In genomic region chr5:107233366-107234354, GRCm38 (mm10) we compare ENCODE assay signal across 8 mouse cellular contexts. TPM values are rescaled to one million over a fixed set of nuclear protein-coding genes. Genes with fewer than 3 reads are reported as not detected.
DNase-seq lines count a peak whose midpoint lies in the region; ATAC-seq and TF ChIP-seq lines count a peak whose summit lies in the region.

No protein-coding gene starts in this region.

- H3K9ac ChIP-seq in liver, embryonic 15.5 days, result peak overlapping the region; percentile 25; the same call in 1 of the 2 replicates
- H3K9ac ChIP-seq in midbrain, embryonic 15.5 days, result no peak overlapping the region

- 0 out of 2 replicates have a peak overlapping the region, but pooled peaks have one; percentile 22 for H3K27ac ChIP-seq in embryonic fibroblast, embryonic 13.5 days (ENCODE audit: insufficient read depth, low read length)
- H3K27ac ChIP-seq in liver, embryonic 15.5 days (replicated peaks), result peak overlapping the region; percentile 59
- no peak overlapping the region for H3K27ac ChIP-seq in midbrain, embryonic 15.5 days

- no peak overlapping the region for H3K4me3 ChIP-seq in embryonic fibroblast, embryonic 13.5 days (ENCODE audit: insufficient read depth, low read length)
- no peak overlapping the region; the same call in 1 of the 2 replicates for H3K4me3 ChIP-seq in liver, embryonic 15.5 days (replicated peaks)
- H3K4me3 ChIP-seq in midbrain, embryonic 15.5 days, result no peak overlapping the region

- 33% methylated on average over 14 of the region's 14 CpGs for WGBS in liver, embryonic 15.5 days (ENCODE audit: insufficient replicate concordance)
- WGBS in midbrain, embryonic 15.5 days, result 70% methylated on average over 14 of the region's 14 CpGs

- peak overlapping the region; percentile 61 for H3K4me2 ChIP-seq in liver, embryonic 15.5 days
- no peak overlapping the region for H3K4me2 ChIP-seq in midbrain, embryonic 15.5 days

- peak; percentile 80 for DNase-seq in adrenal gland, postnatal 10 days
- DNase-seq in kidney, adult 18-20 months, result peak; percentile 58
- no peak for DNase-seq in right cerebral cortex, adult 2 months (ENCODE audit: low spot score in 2 of 2)

- TF ChIP-seq POLR2A in embryonic fibroblast, embryonic 13.5 days (IDR thresholded peaks at IDR 0.05; ENCODE audit: low read depth, low read length), result no peak

- H3K4me1 ChIP-seq in embryonic fibroblast, embryonic 13.5 days (ENCODE audit: control insufficient read depth, insufficient read depth, low read length), result 0 out of 2 replicates have a peak, but pooled peaks cover 2% of the 10 kb centered on the region
- peaks cover 91% of the 10 kb centered on the region for H3K4me1 ChIP-seq in liver, embryonic 15.5 days (replicated peaks)
- peaks cover 5% of the 10 kb centered on the region; the same call in 1 of the 2 replicates for H3K4me1 ChIP-seq in midbrain, embryonic 15.5 days

- no peaks in the 10 kb centered on the region for H3K36me3 ChIP-seq in liver, embryonic 15.5 days (replicated peaks)
- H3K36me3 ChIP-seq in midbrain, embryonic 15.5 days (replicated peaks), result no peaks in the 10 kb centered on the region

- ATAC-seq in liver, embryonic 15.5 days (ENCODE audit: insufficient read depth), result peak; percentile 40; the same call in 1 of the 2 replicates
- ATAC-seq in granulocyte monocyte progenitor cell, adult 5-6 weeks (replicated peaks; ENCODE audit: poor library complexity, severe bottlenecking), result no peak
- ATAC-seq in inflammation-experienced regulatory T-cells, adult 6 months, result no peak
- no peak for ATAC-seq in midbrain, embryonic 15.5 days (replicated peaks)

- no peak for TF ChIP-seq CTCF in embryonic fibroblast, embryonic 13.5 days (IDR thresholded peaks at IDR 0.05; ENCODE audit: borderline replicate concordance, insufficient read depth, low read length)

- H3K9me3 ChIP-seq in liver, embryonic 15.5 days (replicated peaks), result no peaks in the 10 kb centered on the region
- H3K9me3 ChIP-seq in midbrain, embryonic 15.5 days, result no peaks in the 10 kb centered on the region

- no peaks in the 10 kb centered on the region for H3K27me3 ChIP-seq in liver, embryonic 15.5 days
- H3K27me3 ChIP-seq in midbrain, embryonic 15.5 days (replicated peaks), result no peaks in the 10 kb centered on the region

RNA-seq across cellular contexts. Expression of gene Tgfbr3, which starts 55.8 kb away (rescaled TPM):
- total RNA-seq in adrenal gland, postnatal 10 days (2021), result 100 to 1,000 TPM; 125 to 160 TPM
- polyA plus RNA-seq in embryonic fibroblast, embryonic 13.5 days (2011; ENCODE audit: insufficient read length, low read depth, missing spikeins), result 28.2 and 40.0 TPM in 2 replicates
- 6.0 TPM in 2 replicates for polyA plus RNA-seq in liver, embryonic 15.5 days (2015; fragmentation: Nextera tagmentation; extraction: Ambion mirVana)
- total RNA-seq in granulocyte monocyte progenitor cell, adult 5-6 weeks (2014; fragmentation: Nextera tagmentation), result 0.30 and 2.4 TPM in 2 replicates
- total RNA-seq in granulocyte monocyte progenitor cell, adult 5-6 weeks (2017), result 1.6 and 2.4 TPM in 2 replicates
- 10 to 100 TPM in 2 of 3 experiments, 1 to 10 TPM in 1; 2.1 to 17.2 (median 11.8) TPM for polyA plus RNA-seq in inflammation-experienced regulatory T-cells, adult 6 months (2017; shearing (Covaris generic))
- polyA plus RNA-seq in midbrain, embryonic 15.5 days (2015; fragmentation: Nextera tagmentation; extraction: Ambion mirVana), result 6.5 TPM in 2 replicates

Comparison
In these comparisons a context has a peak if more than half of its experiments do, and no peak if none do; other contexts are left out.
1. DNase-seq: peak in adrenal gland, postnatal 10 days (single experiment) and kidney, adult 18-20 months (single experiment); none in right cerebral cortex, adult 2 months (0 of 2).